Mouse (Mus musculus) gastrocnemius, adult 2 months (tissue): ENCODE results near the gene Ptprg. TPM values are rescaled to one million over a fixed set of nuclear protein-coding genes. Genes with fewer than 3 reads are reported as not detected.
A peak's percentile ranks its signal among the peaks of the same experiment; 100 is the strongest.

Experiments used
- DNase-seq: peaks from one replicate; pipeline ENCODE4 v3.0.0; 2022
- H3K27ac ChIP-seq: fragments of 200-600 bp; 2 replicates; pipeline ENCODE4 v1.8.1; 2022; ENCODE audit warnings: mild to moderate bottlenecking
- H3K4me3 ChIP-seq: fragments of 200-600 bp; 2 replicates; pipeline ENCODE4 v1.8.1; 2022; ENCODE audit warnings: mild to moderate bottlenecking, moderate library complexity
- CTCF ChIP-seq: fragments of 200-600 bp; IDR thresholded peaks from 2 replicates; pipeline ENCODE4 v1.8.1; 2022; ENCODE audit warnings: antibody characterized with exemption, mild to moderate bottlenecking, moderate library complexity
- intact Hi-C: fragments of 180-260 bp; cut with DNase I; formaldehyde crosslinking; loops from one replicate; pipeline ENCODE4 v1.15.1; 2025
- total RNA-seq, 2 experiments: library from RNA; stranded (reverse); gene quantifications; 2 replicates each; pipeline ENCODE4 v1.2.3; 2021

Ptprg gene
- total RNA-seq, 2 experiments from 2014 or later: 26.3 to 32.5 TPM

- Histone ChIP-seq H3K4me3 (no peak overlapping the region), H3K27ac (no peak overlapping the region)
- no peak for DNase-seq
- no peak for TF ChIP-seq CTCF
- intact Hi-C loops: no loop called here
These were observed 536.6 kb downstream of the Ptprg start for GRCm38 (mm10) chr14:12089954-12090353.

GRCm38 (mm10) chr14:12091730-12092129, 538.4 kb downstream of the Ptprg start:
- no peak overlapping the region for H3K4me3 ChIP-seq
- no peak overlapping the region for H3K27ac ChIP-seq
- no peak for TF ChIP-seq CTCF
- intact Hi-C loops: no loop called here
- no peak for DNase-seq

GRCm38 (mm10) chr14:12099390-12100333, 546.3 kb downstream of the Ptprg start:
- H3K4me3 ChIP-seq: no peak overlapping the region
- intact Hi-C loops: no loop called here
- no peak for TF ChIP-seq CTCF
- H3K27ac ChIP-seq: peak overlapping the region; percentile 73
- no peak for DNase-seq

GRCm38 (mm10) chr14:12102389-12103325, 549.3 kb downstream of the Ptprg start:
- no peak for DNase-seq
- intact Hi-C loops: no loop called here
- Histone ChIP-seq H3K27ac (no peak overlapping the region), H3K4me3 (no peak overlapping the region)
- no peak for TF ChIP-seq CTCF

- peak overlapping the region; percentile 41 for H3K27ac ChIP-seq
- intact Hi-C loops: no loop called here
These were observed 551.2 kb downstream of the Ptprg start for GRCm38 (mm10) chr14:12104297-12105155.

GRCm38 (mm10) chr14:12105156-12105430, 551.8 kb downstream of the Ptprg start:
- Histone ChIP-seq H3K27ac (peak overlapping the region; percentile 41), H3K4me3 (no peak overlapping the region)
- no peak for TF ChIP-seq CTCF
- intact Hi-C loops: no loop called here
- DNase-seq: no peak

More at GRCm38 (mm10) chr14:12104297-12105155, 551.2 kb downstream of the Ptprg start:
- DNase-seq: no peak
- no peak overlapping the region for H3K4me3 ChIP-seq
- no peak for TF ChIP-seq CTCF

- DNase-seq: no peak
- intact Hi-C loops: no loop called here
- no peak for TF ChIP-seq CTCF
- no peak overlapping the region for H3K4me3 ChIP-seq
- H3K27ac ChIP-seq: no peak overlapping the region
These were observed 552.3 kb downstream of the Ptprg start for GRCm38 (mm10) chr14:12105593-12105992.

GRCm38 (mm10) chr14:12107459-12107858, 554.1 kb downstream of the Ptprg start:
- intact Hi-C loops: no loop called here
- Histone ChIP-seq H3K4me3 (no peak overlapping the region), H3K27ac (peak overlapping the region; percentile 74)
- no peak for TF ChIP-seq CTCF
- DNase-seq: no peak

GRCm38 (mm10) chr14:12107991-12108390, 554.7 kb downstream of the Ptprg start:
- intact Hi-C loops: no loop called here
- no peak for TF ChIP-seq CTCF
- no peak for DNase-seq
- Histone ChIP-seq H3K27ac (peak overlapping the region; percentile 74), H3K4me3 (no peak overlapping the region)

GRCm38 (mm10) chr14:12112548-12113011, 559.2 kb downstream of the Ptprg start:
- no peak for TF ChIP-seq CTCF
- peak; percentile 79 for DNase-seq
- Histone ChIP-seq H3K4me3 (no peak overlapping the region), H3K27ac (peak overlapping the region; percentile 66)
- intact Hi-C loops: no loop called here

- DNase-seq: no peak
- intact Hi-C loops: no loop called here
- Histone ChIP-seq H3K27ac (peak overlapping the region; percentile 32; the same call in 1 of the 2 replicates), H3K4me3 (no peak overlapping the region)
- no peak for TF ChIP-seq CTCF
These were observed 560.0 kb downstream of the Ptprg start for GRCm38 (mm10) chr14:12113326-12113725.

GRCm38 (mm10) chr14:12114016-12114415, 560.7 kb downstream of the Ptprg start:
- intact Hi-C loops: no loop called here
- no peak overlapping the region for H3K4me3 ChIP-seq
- no peak for DNase-seq
- H3K27ac ChIP-seq: 0 out of 2 replicates have a peak overlapping the region, but pooled peaks have one; percentile 32
- no peak for TF ChIP-seq CTCF
